Mouse (Mus musculus): ENCODE results near the gene Ugt1a7c. TPM values are rescaled to one million over a fixed set of nuclear protein-coding genes. Genes with fewer than 3 reads are reported as not detected.

Gene Ugt1a7c
- polyA plus RNA-seq, 1 experiment from 2014 or later, result 1.5 TPM

DNA sequence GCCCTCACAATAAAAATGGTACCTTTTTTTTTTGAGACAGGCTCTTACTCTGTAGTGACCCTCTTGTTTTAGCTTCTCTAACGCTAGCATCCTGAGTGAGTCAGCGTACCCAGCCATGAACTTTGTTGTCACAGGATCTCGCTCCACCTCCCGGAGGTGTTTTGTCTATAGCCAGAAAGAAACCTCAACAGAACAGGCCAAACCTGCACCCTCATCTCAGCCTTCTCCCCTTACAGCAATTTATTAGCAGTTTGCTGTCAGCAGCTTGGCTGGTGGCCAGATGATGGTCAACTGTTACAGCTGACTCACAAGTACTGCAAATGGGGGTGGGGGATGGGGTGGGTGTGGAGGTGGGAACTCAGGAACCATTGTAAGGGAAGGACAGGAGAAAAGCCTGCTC is 167.4 kb downstream of the Ugt1a7c start:
- Histone ChIP-seq H3K4me1 (replicated peaks) (no peaks in the 10 kb centered on the region), H3K27me3 (no peaks in the 10 kb centered on the region), H3K4me2 (no peak overlapping the region), H3K4me3 (no peak overlapping the region), H3K9ac (no peak overlapping the region), H3K27ac (replicated peaks) (no peak overlapping the region), H3K9me3 (no peaks in the 10 kb centered on the region), H3K36me3 (peaks cover 59% of the 10 kb centered on the region)
- WGBS, result 78% methylated on average over 4 of the region's 4 CpGs
- ATAC-seq (ENCODE audit: low FRiP score, low read depth), result no peak

DNA sequence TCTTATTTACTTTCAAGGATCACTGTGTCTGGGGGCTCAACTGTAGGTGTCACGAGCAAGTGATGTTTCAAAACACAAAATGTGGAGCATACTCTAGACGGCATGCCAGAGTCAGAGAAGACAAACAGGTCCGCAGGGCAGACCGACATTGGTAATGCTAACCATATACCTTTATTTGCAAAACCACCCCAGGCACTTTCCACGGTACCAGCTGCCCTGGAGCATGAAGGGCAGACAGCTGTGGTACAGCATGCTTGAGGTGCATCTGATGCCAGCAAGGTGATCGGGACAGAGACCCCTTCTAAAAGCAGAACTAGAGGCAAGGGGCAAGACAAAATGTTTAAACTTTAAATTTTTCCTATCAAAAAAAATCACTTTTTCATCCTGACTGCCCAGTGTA is 168.1 kb downstream of the Ugt1a7c start:
- ATAC-seq (ENCODE audit: low FRiP score, low read depth), result no peak
- no peak overlapping the region for H3K4me3 ChIP-seq
- H3K36me3 ChIP-seq, result peaks cover 66% of the 10 kb centered on the region
- H3K27me3 ChIP-seq, result no peaks in the 10 kb centered on the region
- no peaks in the 10 kb centered on the region for H3K4me1 ChIP-seq (replicated peaks)
- H3K27ac ChIP-seq (replicated peaks), result no peak overlapping the region
- no peak overlapping the region for H3K9ac ChIP-seq
- no peak overlapping the region for H3K4me2 ChIP-seq
- no peaks in the 10 kb centered on the region for H3K9me3 ChIP-seq
- WGBS, result 75% methylated on average over 6 of the region's 6 CpGs

DNA sequence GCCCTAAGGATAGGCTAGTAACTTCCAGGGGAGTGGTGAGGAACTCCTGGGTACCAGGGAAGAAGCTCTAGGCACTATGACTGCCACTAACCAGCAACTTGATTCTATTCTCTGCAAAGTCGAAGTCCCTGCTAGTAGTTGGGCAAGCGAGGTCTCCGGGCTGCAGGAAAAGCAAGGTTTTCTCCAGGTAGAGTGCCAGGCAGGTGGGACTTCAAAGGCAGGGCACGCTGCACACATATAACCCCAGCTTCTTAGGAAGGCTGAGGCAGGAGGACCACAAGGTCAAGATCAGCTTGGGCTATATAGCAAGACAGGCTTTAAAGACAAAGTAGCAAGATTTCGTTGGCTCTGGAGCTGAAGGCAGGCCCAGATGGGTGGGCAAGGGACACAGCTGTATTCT is 168.9 kb downstream of the Ugt1a7c start:
- WGBS, result 92% methylated on average over 5 of the region's 5 CpGs
- Histone ChIP-seq H3K27me3 (no peaks in the 10 kb centered on the region), H3K27ac (replicated peaks) (no peak overlapping the region), H3K9me3 (no peaks in the 10 kb centered on the region), H3K4me1 (replicated peaks) (no peaks in the 10 kb centered on the region), H3K4me2 (no peak overlapping the region), H3K36me3 (peaks cover 74% of the 10 kb centered on the region), H3K4me3 (no peak overlapping the region), H3K9ac (no peak overlapping the region)
- ATAC-seq (ENCODE audit: low FRiP score, low read depth), result no peak

DNA sequence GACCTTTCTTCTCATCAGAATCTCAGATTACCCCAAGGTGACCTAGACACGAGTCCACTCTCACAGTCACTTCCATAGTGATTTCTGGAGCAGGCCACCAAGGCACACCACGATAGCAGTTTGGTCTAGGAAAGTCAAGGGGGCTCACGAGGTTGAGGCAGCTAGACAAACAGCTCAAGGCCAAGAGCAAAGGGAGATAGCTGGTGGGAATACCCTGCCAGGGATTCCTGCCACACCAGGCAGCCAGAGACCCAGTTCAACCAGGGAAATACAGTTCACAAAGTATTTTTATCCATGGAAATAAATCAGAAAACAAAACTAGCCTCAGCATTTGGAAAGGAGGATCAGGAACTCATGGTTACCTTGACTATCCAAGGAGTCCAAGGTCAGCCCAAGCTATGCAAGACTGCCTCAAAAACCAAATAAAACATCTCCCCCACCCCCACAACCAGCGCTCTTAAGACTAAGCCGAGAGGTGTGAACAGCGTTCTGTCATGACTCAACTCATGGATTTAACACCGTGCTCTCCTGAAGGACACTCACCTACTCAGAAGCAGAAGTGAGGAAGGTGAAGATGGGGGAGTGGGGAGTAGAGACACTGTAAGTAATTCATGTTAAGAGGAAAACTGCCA is 169.5 kb downstream of the Ugt1a7c start:
- Histone ChIP-seq H3K27ac (replicated peaks) (no peak overlapping the region), H3K4me2 (no peak overlapping the region), H3K4me3 (no peak overlapping the region), H3K4me1 (replicated peaks) (no peaks in the 10 kb centered on the region), H3K27me3 (no peaks in the 10 kb centered on the region), H3K36me3 (peaks cover 80% of the 10 kb centered on the region), H3K9me3 (no peaks in the 10 kb centered on the region), H3K9ac (no peak overlapping the region)
- WGBS, result 91% methylated on average over 7 of the region's 7 CpGs
- no peak for ATAC-seq (ENCODE audit: low FRiP score, low read depth)

DNA sequence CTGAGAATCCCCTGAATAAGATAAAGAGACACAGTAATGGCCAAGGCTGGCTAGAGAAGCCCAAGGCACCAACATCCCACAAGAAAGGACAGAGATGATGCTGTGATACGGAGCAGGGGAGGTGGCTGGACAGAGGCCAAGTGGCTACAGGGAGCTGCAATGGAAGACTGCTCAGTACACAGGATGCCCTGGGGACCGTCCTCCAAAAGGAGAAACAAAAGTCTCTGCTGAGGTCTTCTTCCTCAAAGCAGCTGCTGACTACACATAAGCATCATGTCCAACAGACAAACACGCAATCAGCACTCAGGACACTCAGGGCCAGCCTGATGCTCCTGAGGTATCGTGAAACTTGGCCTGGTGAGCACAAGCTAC is 170.0 kb downstream of the Ugt1a7c start:
- H3K36me3 ChIP-seq, result peaks cover 85% of the 10 kb centered on the region
- H3K9ac ChIP-seq, result no peak overlapping the region
- 76% methylated on average over 4 of the region's 4 CpGs for WGBS
- H3K9me3 ChIP-seq, result no peaks in the 10 kb centered on the region
- no peaks in the 10 kb centered on the region for H3K4me1 ChIP-seq (replicated peaks)
- H3K27ac ChIP-seq (replicated peaks), result no peak overlapping the region
- no peak for ATAC-seq (ENCODE audit: low FRiP score, low read depth)
- no peaks in the 10 kb centered on the region for H3K27me3 ChIP-seq
- H3K4me2 ChIP-seq, result no peak overlapping the region
- no peak overlapping the region for H3K4me3 ChIP-seq

DNA sequence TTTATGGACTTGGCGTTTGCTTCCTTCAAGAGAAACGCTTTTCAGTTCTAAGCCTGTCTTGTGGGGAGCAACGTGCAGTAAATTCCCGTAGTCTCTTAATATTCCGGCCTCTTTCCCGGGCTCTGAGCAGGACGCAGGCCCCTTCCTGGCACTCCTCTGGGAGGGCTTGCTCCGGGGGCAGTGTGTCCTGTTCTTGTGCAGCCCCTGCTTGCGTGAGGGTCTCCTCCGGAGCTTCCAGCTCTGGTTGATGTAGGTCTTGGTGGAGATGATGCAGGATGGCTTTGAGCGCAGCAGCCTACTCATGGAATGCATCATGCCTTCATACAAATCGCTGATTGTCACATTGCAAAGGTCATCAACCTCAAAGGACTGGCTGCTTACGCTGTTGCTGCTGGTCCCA is 171.3 kb downstream of the Ugt1a7c start:
- H3K4me3 ChIP-seq, result no peak overlapping the region
- H3K9me3 ChIP-seq, result no peaks in the 10 kb centered on the region
- H3K27me3 ChIP-seq, result no peaks in the 10 kb centered on the region
- no peak overlapping the region for H3K27ac ChIP-seq (replicated peaks)
- 88% methylated on average over 13 of the region's 13 CpGs for WGBS
- no peak for ATAC-seq (ENCODE audit: low FRiP score, low read depth)
- H3K36me3 ChIP-seq, result peaks cover 82% of the 10 kb centered on the region
- no peak overlapping the region for H3K4me2 ChIP-seq
- H3K9ac ChIP-seq, result no peak overlapping the region
- no peaks in the 10 kb centered on the region for H3K4me1 ChIP-seq (replicated peaks)

DNA sequence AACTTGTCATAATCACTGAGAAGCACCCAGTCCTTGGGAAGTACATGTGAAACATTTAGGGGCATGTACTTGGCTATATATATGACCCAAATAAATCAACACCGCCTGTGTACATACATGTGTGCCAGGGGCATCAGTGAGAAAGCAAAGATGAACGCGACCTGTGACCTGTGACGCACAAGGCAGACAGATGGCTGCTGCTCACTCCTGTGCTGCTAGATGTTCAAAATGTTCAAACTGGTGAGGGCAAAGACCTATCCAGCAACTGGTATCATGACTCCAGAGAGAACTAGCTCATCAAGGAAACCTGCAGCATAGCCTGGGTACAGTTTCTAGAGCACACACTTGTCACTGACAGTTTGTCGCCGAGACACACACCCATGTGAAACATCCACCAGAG is 172.6 kb downstream of the Ugt1a7c start:
- 0 out of 2 replicates have a peak, but pooled peaks have one; percentile 1 for ATAC-seq (ENCODE audit: low FRiP score, low read depth)
- H3K9me3 ChIP-seq, result no peaks in the 10 kb centered on the region
- no peaks in the 10 kb centered on the region for H3K27me3 ChIP-seq
- H3K4me1 ChIP-seq (replicated peaks), result no peaks in the 10 kb centered on the region
- no peak overlapping the region for H3K4me2 ChIP-seq
- no peak overlapping the region for H3K9ac ChIP-seq
- 95% methylated on average over 6 of the region's 6 CpGs for WGBS
- H3K27ac ChIP-seq (replicated peaks), result no peak overlapping the region
- peaks cover 76% of the 10 kb centered on the region for H3K36me3 ChIP-seq
- no peak overlapping the region for H3K4me3 ChIP-seq

DNA sequence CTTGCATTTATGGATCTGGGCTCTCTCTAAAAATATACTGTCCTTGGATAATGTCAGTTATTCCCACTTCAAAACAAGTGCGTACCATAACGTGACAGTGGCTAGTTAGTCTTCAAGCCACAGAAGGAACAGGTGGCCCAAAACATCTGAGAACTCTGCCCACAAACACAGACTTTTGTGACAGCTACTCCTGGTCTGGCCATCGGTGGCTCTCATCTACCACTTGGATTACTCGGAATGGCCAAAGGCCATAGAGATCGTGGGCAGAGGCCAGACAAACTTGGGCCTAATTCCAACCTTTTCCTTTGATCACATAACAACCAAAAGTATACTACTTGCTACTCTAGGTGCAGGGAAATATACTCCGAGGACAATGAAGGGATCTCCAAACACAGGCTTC is 173.2 kb downstream of the Ugt1a7c start:
- H3K27ac ChIP-seq (replicated peaks), result no peak overlapping the region
- H3K4me1 ChIP-seq (replicated peaks), result no peaks in the 10 kb centered on the region
- peaks cover 74% of the 10 kb centered on the region for H3K36me3 ChIP-seq
- H3K27me3 ChIP-seq, result no peaks in the 10 kb centered on the region
- H3K4me2 ChIP-seq, result no peak overlapping the region
- no peaks in the 10 kb centered on the region for H3K9me3 ChIP-seq
- 87% methylated on average over 6 of the region's 6 CpGs for WGBS
- ATAC-seq (ENCODE audit: low FRiP score, low read depth), result no peak
- no peak overlapping the region for H3K4me3 ChIP-seq
- no peak overlapping the region for H3K9ac ChIP-seq

Other genes starting within 250 kb of the Ugt1a7c start
- gene Dgkd, start 241.8 kb upstream of the Ugt1a7c start, polyA plus RNA-seq (2015; fragmentation: Nextera tagmentation; extraction: Ambion mirVana), result 44.0 and 47.6 TPM in 2 replicates
- gene Usp40, start 86.5 kb upstream of the Ugt1a7c start, polyA plus RNA-seq (2015; fragmentation: Nextera tagmentation; extraction: Ambion mirVana), result 21.1 and 21.9 TPM in 2 replicates
- not detected in 2 replicates for gene Ugt1a10, start 39.7 kb upstream of the Ugt1a7c start, polyA plus RNA-seq (2015; fragmentation: Nextera tagmentation; extraction: Ambion mirVana)
- gene Ugt1a9, start 24.3 kb upstream of the Ugt1a7c start, polyA plus RNA-seq (2015; fragmentation: Nextera tagmentation; extraction: Ambion mirVana), result not detected in 2 replicates
- not detected in 2 replicates for gene Ugt1a8, start 7.2 kb upstream of the Ugt1a7c start, polyA plus RNA-seq (2015; fragmentation: Nextera tagmentation; extraction: Ambion mirVana)
- gene Ugt1a6b, start 8.2 kb downstream of the Ugt1a7c start, polyA plus RNA-seq (2015; fragmentation: Nextera tagmentation; extraction: Ambion mirVana), result 1.8 and 2.6 TPM in 2 replicates
- gene Ugt1a6a, start 39.7 kb downstream of the Ugt1a7c start, polyA plus RNA-seq (2015; fragmentation: Nextera tagmentation; extraction: Ambion mirVana), result 3.7 and 3.8 TPM in 2 replicates
- gene Ugt1a5, start 71.0 kb downstream of the Ugt1a7c start, polyA plus RNA-seq (2015; fragmentation: Nextera tagmentation; extraction: Ambion mirVana), result not detected in 2 replicates
- gene Ugt1a2, start 105.5 kb downstream of the Ugt1a7c start, polyA plus RNA-seq (2015; fragmentation: Nextera tagmentation; extraction: Ambion mirVana), result not detected in 2 replicates
- gene Dnajb3, start 110.7 kb downstream of the Ugt1a7c start, polyA plus RNA-seq (2015; fragmentation: Nextera tagmentation; extraction: Ambion mirVana), result 13.2 and 13.5 TPM in 2 replicates
- not detected in 2 replicates for gene Ugt1a1, start 116.9 kb downstream of the Ugt1a7c start, polyA plus RNA-seq (2015; fragmentation: Nextera tagmentation; extraction: Ambion mirVana)
- gene Mroh2a, start 131.9 kb downstream of the Ugt1a7c start, polyA plus RNA-seq (2015; fragmentation: Nextera tagmentation; extraction: Ambion mirVana), result 0.57 and 0.76 TPM in 2 replicates
- gene Hjurp, start 182.6 kb downstream of the Ugt1a7c start, polyA plus RNA-seq (2015; fragmentation: Nextera tagmentation; extraction: Ambion mirVana), result 77.9 and 81.6 TPM in 2 replicates
- 0.06 and 0.08 TPM in 2 replicates for gene Trpm8, start 182.6 kb downstream of the Ugt1a7c start, polyA plus RNA-seq (2015; fragmentation: Nextera tagmentation; extraction: Ambion mirVana)